Mouse (Mus musculus): ENCODE data around the gene 4930503B20Rik. TPM values are rescaled to one million over a fixed set of nuclear protein-coding genes. Genes with fewer than 3 reads are reported as not detected.

Gene 4930503B20Rik
- not detected for total RNA-seq (2021)
- long read RNA-seq, experiment 1: 0 reads
- long read RNA-seq, experiment 2: 0 reads

DNA sequence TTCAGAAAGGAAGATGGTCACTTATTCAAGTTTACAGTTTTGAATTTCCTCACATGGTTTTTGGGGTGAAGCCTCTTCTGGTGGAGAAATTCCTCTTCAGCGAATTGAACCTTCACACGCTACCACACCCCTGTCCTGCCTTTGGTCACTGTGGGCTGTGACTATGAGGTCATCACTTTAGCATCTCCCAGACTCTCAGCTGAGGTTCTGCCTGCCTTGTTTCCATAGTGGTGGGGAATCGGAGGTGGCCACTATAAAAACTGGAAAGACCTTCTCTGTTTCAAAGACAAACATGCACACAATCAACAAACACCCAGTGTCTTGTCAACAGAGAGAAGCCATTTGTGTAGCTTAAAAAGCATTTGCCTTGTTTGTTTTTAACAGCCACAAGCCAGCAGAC, at the start of gene 4930503B20Rik:
TSS of gene 4930503B20Rik (minus strand) at position 101 of the 400 bp plus-strand sequence.
- no peak for DNase-seq (ENCODE audit: low spot score in 2 of 2)

DNA sequence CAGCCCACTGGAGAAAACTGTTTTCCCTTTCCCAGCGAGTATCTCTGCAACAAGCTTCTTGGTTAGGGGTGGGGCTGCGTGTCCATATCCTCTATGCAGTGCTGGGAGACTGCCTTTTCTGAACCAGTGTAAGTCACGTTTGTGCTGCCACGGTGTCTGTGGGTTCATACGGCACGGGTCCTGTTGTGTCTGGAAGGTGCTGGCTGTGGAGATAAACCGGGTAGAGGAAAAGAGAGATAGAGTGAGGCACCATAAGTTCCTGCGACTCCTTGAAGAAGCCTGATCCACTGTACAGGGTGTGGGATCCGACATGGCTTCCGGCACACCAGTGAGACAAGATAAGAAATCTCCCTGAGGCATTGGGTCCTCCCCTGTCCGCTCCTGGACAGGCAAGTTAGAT, 48.9 kb upstream of the 4930503B20Rik start:
- DNase-seq (ENCODE audit: low spot score in 2 of 2): no peak

DNA sequence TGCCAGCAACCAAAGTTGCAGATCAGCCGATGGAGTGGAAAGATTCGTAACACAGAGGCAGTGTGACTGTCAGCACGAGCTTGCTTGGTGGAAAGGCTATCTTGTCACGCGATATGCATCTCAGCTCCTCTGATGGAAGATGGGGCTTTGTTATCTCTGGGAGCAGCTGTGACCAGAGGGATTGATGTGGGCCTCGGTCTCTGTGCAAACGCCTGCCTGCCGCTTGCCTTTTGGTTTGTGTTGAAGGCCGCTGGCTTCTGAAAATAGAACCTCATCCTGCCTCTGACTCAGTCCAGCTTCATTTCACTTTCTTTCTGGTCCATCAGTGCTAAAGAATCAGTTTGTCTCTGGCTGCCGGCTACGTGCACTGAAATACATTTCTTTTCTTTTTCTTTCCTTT, 47.9 kb upstream of the 4930503B20Rik start:
- peak in 1 of 2 experiments; percentile 31 for DNase-seq (ENCODE audit: low spot score in 2 of 2)

DNA sequence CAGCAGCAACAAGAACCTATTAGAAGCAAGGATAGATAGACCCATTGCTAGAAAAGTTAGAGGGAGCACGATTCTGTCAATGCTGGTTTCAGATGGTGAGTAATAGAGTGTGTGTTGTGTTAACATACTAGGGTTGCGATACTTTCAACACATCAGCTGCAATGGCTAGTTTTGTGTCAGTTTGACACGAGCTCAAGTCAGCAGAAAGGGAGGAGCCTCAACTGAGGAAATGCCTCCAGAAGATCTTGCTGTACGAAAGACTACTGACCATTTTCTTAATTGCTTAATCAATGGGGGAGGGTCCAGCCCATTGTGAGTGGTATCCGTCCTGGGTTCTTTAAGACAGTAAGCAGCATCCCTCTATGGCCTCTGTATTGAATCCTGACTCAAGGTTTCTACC, 41.4 kb upstream of the 4930503B20Rik start:
- DNase-seq (ENCODE audit: low spot score in 2 of 2): no peak

DNA sequence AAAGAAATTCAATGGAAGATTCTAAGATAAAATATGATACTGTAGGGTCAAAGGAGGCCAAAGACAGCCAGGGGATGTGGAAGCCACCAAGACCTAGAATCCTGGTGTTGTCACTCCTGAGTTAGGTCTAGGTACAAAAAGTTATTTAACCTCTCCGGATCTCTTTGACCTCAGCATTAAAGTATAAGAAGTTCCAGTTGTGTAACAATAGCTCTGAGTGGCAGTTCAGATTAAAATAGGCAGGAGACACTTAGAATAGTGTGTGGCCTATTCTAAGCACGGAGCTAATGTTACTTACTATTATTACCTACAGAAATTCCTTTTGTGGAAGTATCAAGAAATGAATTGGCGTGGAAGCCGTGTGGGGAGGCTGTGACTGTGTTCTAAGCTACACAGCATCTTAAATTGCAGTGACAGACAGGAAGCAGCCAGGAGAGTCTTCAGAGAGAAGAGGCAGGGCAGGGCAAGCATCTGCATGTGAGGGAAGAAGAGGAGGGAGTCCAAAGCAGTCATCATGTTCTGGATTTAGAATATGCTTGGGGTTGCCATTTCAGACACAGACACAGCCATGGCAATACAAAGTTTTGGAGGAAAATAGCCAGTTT, 36.1 kb upstream of the 4930503B20Rik start:
- DNase-seq (ENCODE audit: low spot score in 2 of 2): no peak

DNA sequence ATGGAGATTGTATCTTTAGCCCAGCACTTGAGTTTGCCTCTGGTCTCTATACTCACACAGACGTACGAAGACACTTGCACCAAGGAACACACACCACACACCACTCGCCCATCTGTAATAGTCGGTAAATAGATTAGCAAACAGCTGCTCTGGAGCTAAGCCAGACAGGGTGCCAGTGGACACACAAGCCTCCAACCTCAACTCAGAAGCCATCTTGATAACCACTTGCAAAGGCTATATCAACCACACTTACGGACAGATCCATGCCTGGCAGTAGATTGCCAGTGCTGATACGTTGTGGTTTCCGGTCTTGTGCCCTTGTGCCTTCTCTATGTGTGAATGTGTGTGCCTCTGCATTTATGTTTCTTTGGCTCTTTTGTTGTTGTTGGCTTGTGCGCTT, 35.3 kb upstream of the 4930503B20Rik start:
- DNase-seq (ENCODE audit: low spot score in 2 of 2): no peak

DNA sequence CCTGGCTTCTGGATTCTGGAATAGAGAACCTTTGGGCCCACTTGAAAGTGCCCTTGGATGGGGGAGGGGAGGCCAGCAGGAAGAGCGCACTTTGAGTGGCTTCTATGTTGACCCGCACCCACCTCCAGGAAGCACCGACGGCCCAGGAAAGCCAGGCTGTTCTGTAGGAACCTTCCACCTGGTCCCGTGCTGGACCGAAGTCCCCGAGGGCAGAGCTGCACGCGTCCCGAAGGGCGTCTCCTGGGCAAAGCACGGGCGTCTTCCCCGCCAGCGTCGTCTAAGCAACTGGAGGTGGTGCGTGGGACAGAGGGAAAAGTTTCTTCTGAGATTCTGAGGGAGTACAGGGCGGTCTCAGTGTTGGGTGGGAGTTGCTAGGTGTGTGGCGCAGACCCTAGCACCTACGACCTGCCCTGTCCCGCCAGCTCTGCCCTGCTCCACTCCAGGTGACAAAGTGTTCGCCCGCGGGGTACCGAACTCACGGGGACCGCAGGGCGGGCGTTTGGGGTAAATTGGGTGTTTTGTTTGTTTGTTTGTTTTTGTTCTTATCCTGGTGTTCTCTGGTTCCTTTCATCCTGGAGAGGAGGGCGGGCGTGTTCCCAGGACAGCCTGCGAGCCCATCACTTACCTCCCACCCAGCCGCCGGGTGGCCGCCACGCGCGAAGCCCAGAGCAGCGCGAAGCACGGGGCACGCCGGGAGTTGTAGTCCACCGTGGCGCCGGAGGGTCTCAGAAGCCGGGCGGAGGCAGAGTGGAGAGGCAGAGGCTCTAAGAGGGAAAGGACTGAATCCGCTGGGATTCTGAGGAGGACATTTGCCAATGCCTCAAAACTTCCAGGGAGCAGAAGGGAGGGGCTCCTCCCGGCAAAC, 33.9 kb upstream of the 4930503B20Rik start, which contains the start of gene Samd13:
TSS of gene Samd13 (minus strand) at position 782 of the 865 bp plus-strand sequence.
- peak; percentile 35 to 53 for DNase-seq (ENCODE audit: low spot score in 2 of 2)

DNA sequence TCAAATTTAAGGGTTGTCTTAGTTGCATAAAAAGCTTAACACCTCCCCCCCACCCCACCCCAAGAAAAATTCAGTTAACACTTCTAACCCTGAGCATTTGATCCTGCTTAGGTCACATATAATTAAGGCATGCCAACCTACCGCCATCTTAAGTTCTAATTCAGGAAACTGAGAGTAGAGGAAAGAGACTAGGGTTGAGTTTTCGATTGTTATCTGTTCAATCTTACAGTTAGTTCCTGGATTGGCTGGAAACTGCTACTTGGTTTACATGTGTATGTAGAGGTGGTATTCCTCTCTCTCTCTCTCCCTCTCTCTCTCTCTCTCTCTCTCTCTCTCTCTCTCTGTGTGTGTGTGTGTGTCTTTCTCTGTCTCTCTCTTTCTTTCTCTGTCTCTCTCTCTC, 32.0 kb upstream of the 4930503B20Rik start:
- DNase-seq (ENCODE audit: low spot score in 2 of 2): no peak

DNA sequence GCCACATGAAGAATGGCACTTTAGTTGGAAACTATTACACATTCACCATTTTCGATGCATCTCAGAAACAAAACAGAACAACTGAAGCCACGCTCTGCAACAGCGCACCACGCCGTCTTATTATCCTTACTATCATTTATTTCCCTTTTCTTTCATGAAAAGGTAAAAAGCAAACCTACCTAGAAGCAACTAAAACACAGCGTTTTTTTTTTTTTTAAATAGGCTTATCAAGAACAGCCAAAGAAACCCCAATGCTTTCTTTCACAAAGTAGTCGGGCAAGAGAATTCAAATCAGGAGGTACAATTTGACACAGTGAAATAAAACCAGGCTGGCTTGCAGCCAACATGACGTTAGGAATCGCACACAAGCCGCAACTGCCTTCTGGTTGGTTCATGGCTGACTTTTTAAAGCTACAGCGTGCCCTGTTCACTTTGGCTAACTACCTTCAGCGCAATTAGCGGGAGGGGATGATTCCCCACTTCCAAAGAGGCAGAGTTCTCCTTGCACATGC, 31.1 kb upstream of the 4930503B20Rik start:
- DNase-seq (ENCODE audit: low spot score in 2 of 2): peak; percentile 45 to 50

DNA sequence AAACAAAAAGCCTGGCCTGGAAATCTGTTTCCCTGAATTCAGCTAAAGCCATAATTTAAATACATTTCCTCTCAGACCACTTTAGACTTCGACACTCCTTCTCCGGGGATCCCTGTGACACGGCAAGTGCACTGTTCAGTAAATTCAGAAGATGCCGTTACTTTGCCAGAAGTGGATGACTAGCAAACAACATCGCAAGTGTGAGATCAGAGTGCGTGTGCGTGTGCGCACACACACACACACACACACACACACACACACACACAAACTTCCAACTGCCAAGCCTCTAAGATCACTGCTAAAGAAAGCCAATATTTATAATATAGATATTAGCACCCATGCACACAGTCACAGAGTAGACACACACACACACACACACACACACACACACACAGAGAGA, 30.6 kb upstream of the 4930503B20Rik start:
- DNase-seq (ENCODE audit: low spot score in 2 of 2): no peak

DNA sequence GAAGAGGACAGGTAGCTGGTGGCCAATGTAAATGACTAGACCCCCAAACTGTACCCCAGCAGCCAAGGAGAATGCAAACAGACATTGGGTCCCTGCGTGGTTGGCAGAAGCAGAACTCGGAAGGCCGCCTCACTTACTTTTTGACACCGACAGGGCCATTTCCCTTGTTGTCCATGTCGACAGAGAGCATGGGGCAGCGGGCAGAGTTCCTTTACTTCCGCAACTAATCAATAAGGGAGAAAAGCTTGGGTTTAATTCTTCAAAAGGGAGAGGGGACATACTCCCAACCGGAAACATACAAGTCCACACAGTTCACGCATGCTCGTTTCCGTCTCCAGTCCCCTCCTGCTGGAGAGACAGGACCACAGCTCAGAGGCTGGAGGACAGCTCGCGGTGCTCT, 29.5 kb upstream of the 4930503B20Rik start:
- DNase-seq (ENCODE audit: low spot score in 2 of 2): no peak

DNA sequence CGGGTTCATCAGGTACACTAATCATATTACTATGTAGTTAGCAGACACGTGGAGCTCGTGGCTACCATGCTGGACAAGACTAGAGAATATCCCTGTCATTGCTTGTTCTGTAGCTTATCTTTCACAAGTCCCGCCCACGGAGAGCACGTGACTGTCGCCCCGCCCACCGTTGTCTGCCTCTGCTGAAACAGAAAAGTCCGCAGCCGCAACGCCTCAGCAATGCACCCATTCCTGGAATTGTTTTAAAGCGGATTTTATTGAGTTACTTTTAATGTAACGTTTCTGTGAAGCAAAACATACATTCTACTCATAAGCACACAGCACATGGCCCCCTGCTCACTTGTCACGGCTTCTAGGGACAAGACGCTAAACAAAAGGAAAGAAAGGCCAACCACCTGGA, 28.5 kb upstream of the 4930503B20Rik start:
- no peak for DNase-seq (ENCODE audit: low spot score in 2 of 2)

DNA sequence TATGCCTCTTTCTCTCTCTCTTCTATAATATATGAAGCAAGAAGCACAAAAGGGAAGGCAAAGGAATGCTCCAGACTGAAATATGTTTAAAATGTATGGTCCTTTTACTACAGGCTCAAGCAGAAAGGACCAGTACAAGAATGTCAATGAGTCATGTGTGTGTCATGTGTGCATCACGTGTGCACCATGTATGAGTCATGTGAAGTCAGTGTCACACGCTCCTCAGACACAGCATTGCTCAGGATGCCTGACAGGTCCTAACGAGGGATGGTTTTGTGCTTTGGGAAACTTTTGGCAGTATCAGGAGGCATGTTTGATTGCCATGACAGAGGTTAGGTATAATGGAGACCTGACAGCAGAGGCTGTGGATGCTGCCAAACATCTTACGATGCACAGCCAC, 25.1 kb upstream of the 4930503B20Rik start:
- no peak for DNase-seq (ENCODE audit: low spot score in 2 of 2)

DNA sequence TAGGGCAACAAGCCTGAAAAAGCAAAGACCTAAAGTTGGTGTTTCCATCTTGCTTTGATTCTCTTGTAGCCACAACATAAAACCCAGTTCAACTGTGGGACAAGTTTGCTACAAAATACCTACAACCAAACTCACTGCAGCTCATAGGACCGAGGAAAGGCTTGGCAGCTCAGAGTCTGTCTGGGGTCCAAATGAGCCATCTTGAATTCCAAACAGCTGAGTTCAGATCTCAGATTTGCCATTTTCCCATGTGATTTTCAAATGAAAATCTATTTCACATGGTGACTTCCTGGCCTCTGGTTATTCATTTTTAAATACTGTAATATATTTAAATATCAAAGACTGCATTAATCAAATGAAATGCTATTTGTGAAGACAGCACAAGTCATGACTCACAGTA, 24.0 kb upstream of the 4930503B20Rik start:
- DNase-seq (ENCODE audit: low spot score in 2 of 2): no peak

DNA sequence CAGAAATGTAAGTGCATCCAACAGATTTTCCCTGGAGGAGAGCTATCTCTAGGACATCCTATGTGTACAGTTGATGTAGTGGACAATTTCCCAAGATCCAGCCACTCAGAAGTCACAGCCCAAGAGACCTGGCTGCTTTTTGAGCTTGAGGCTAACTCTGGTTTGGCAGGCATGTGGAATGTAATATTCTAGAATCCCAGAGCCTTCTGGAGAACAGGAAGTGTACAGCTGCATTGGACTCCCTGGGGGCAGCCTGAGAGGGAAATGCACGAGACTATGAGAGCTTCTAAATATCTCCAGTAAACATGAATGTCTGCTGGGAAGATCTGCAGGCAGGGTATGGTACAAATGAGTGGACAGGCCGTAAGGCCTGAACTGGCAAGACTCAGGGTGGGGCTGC, 20.0 kb upstream of the 4930503B20Rik start:
- DNase-seq (ENCODE audit: low spot score in 2 of 2): no peak

DNA sequence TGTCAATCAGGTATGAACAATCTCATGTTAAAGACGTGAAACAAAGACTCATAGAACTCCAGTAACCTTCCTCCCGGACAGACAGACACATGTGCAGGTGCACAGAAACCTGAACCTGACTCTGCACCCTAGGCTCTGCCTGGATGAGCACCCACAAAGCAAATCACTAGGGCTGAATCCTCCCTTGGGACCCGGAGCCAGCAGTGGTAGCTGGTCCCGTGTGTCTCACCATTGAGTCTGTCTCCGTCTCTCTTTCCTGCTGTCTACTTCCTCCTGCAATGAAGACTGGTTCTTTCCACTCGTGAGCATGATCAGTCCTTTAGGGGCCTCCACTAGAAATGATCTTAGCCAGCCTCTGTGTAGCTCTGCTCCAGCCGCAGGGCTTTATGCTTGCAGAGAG, 10.8 kb upstream of the 4930503B20Rik start:
- DNase-seq (ENCODE audit: low spot score in 2 of 2): no peak

DNA sequence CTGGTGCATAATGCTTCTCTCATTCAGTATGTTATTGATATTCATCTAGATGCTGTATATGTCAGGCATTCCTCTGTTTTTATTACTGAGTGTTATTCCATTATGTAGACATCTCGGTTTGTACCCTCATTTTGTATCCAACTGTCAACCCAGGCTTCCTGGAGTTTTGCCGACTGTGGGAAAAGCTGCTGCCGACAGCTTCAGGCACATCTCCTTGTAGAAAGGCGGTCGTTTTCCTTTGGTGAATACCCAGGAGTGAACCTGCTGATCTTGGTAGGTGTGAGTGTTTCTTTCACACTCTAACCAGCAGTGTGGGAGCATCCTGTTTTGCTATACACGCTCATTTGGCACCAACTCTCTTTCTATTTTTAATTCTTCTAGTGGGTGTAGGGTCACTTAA, 9.9 kb upstream of the 4930503B20Rik start:
- no peak for DNase-seq (ENCODE audit: low spot score in 2 of 2)

DNA sequence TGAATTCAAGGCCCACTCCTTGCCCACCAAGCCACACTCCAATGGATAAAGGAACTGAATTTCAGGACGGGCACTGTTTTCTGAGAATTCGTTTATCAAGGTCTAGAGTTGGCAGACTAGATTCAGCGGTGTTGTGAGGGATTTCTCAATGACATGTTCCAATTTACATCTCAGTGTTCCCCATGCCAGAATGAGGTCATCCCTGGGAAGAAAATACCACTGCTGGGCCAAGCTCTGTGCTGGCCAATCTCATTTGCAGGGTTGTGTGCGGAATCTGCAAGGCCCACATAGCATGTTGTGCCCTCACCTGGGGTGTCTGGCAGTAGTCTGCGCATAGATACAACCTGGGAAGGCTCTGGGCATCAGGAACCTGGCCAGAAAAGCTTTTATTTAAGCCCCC, 8.2 kb upstream of the 4930503B20Rik start:
- DNase-seq (ENCODE audit: low spot score in 2 of 2): no peak

DNA sequence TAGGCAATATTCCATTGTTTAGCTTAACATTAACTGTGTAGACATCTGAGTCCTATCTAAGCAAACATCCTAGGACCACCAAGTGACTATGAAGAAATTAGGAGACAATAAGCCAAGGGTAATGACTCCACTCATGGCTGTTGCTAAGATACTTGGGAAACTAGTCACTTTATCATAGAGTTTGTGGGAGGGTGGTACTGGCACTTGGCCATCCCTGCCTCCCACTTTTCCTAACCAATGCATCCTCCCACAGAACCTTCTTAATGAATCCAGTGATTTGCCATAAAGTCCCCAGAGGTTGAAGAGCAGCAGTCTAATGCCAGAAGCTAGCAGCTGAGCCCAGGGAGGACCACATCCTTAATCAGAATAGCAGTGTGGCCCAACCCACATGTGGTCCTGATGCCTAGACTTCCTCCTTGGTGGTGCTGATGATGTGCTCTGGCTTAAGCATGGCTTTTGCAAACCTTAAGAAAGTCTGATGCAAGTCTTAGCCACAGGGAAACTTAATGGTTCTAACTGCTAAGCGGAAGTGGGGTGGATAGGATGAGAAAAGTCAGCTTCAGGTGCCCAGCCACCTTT, 7.0 kb upstream of the 4930503B20Rik start:
- DNase-seq (ENCODE audit: low spot score in 2 of 2): no peak

DNA sequence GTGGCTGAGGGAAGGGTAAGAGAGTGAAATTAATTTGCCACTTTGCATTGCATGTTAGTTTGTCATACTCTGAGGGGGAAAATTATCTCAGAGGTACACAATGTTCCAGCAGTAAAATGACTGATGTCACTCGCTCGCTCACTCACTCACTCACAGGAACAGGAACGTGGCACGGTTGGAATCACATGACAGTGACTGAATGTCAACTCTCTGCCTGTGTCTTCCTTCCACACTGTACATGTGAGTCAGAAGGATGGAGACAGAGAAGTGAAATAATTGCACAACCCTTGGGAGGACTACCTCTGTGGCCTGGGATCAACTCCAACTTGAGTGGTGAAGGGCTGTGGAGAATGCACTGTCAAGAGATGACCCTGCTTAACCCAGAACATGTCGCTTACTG, 6.3 kb upstream of the 4930503B20Rik start:
- peak in 1 of 2 experiments; percentile 16 for DNase-seq (ENCODE audit: low spot score in 2 of 2)

DNA sequence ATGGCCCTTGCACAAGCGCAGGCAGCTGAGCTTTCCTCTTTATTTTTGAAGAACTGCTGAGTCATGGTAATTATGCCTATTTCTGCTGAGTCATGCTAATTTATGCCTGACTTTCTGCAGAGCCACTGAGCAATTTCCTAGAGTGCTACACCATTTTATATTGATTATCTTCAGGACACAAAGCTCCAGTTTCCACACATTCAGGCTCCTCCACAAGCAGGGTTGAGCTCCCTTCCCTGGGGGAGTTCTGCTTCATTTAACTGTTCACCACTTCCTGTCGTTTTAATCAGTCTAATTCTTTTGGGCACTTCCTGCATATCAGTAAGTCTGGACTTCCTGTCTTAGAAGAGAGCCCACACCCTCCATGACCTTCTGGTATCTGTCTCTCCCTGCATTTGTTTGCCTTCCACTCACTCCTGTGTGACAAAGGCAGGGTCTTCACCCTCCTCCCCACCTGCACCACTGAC, 4.0 kb upstream of the 4930503B20Rik start:
- no peak for DNase-seq (ENCODE audit: low spot score in 2 of 2)

DNA sequence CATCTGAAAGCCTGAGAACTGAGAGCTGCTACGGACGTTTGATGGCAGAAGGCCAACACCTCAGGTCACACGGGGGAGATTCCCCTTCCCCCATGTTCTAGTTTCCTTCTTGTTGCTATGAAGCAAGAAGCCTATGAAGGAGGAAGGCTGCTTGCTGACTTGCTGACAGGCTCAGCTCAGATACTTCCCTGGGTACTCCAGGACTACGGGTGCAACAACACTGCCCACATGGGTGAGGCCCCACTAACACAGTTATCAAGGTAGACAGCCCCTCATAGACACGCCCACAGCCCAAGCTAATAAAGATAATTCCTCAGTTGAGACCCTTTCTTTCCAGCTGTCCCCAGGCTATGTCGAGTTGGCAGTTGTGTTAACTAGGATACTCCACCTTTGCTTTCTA, 2.6 kb upstream of the 4930503B20Rik start:
- DNase-seq (ENCODE audit: low spot score in 2 of 2): no peak
